Mouse (Mus musculus): Measurements from ENCODE around the gene Gpank1.

DNA sequence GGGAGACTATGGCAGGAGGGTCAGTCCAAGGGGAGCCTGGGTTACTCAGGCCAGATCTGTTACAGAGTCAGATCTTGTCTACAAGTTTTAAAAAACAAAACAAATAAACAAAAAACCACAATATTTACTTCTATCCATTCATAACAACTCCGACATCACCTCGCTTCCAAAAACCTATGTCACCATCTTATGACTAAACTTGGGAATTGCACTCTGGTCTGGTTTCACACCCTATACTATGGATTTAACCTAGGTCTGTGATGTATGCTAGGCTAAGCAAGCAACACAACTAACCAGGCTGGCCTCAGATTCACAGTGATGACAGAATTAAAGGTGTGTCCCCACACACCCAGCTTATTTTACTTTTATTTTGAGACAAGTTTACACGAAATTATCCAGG is 14.7 kb upstream of the Gpank1 start:
- TF ChIP-seq TCF12 (IDR thresholded peaks at IDR 0.05; ENCODE audit: low read depth, low read length) = no peak
- peak in 1 of 3 experiments; percentile 51; a peak in 2 of 6 replicates for TF ChIP-seq CTCF (IDR thresholded peaks at IDR 0.05 in 2 of 3, conservative IDR thresholded peaks at IDR 0.05 in 1 of 3; ENCODE audit: control insufficient read depth in 1 of 3, insufficient read depth in 1 of 3, low read depth in 2 of 3, low read length in 3 of 3, poor library complexity in 1 of 3, severe bottlenecking in 1 of 3)
